Mouse (Mus musculus) lung, embryonic 16.5 days (tissue): ENCODE measurements around the gene Dnaja3. TPM values are rescaled to one million over a fixed set of nuclear protein-coding genes. Genes with fewer than 3 reads are reported as not detected.

Experiments used
- ATAC-seq: fragments of 200-750 bp; cut with Nextera tagmentation; 2 replicates; pipeline ENCODE4 v1.8.0; 2017; ENCODE audit warnings: low read depth, mild to moderate bottlenecking, moderate library complexity
- H3K27ac ChIP-seq: fragments of 300-500 bp; sonication (generic); 2 replicates; pipeline ENCODE4 v1.5.1; 2014; ENCODE audit warnings: mild to moderate bottlenecking, control low read depth, low read length
- H3K27me3 ChIP-seq: fragments of 300-500 bp; sonication (generic); 2 replicates; pipeline ENCODE4 v1.6.1; 2014; ENCODE audit warnings: low read depth, low read length, mixed read lengths; ENCODE audit not compliant: control insufficient read depth, insufficient read depth
- H3K36me3 ChIP-seq: fragments of 300-500 bp; sonication (generic); 2 replicates; pipeline ENCODE4 v1.6.1; 2014; ENCODE audit warnings: low read length; ENCODE audit not compliant: control insufficient read depth, insufficient read depth
- H3K4me1 ChIP-seq: fragments of 300-500 bp; sonication (generic); replicated peaks from 2 replicates; pipeline ENCODE4 v1.6.1; 2014; ENCODE audit warnings: low read length, mixed read lengths; ENCODE audit not compliant: control insufficient read depth, insufficient read depth
- H3K4me2 ChIP-seq: fragments of 300-500 bp; sonication (generic); 2 replicates; pipeline ENCODE4 v1.6.1; 2014; ENCODE audit warnings: low read depth, low read length, control low read depth
- H3K4me3 ChIP-seq: fragments of 300-500 bp; sonication (generic); 2 replicates; pipeline ENCODE4 v1.5.1; 2014; ENCODE audit warnings: mild to moderate bottlenecking, low read length, control low read depth
- H3K9ac ChIP-seq: fragments of 300-500 bp; sonication (generic); 2 replicates; pipeline ENCODE4 v1.6.1; 2014; ENCODE audit warnings: low read length, control low read depth
- H3K9me3 ChIP-seq: fragments of 300-500 bp; sonication (generic); 2 replicates; pipeline ENCODE4 v1.6.1; 2016; ENCODE audit warnings: low read length; ENCODE audit not compliant: control insufficient read depth
- WGBS: fragments of 180-500 bp; shearing (Covaris S2); extraction: QIAGEN DNeasy Blood & Tissue Kit; methylation state at CpG from one replicate; pipeline ENCODE4 v1.1.7; 2014; 5-methylcytosine and 5-hydroxymethylcytosine counted together
- polyA plus RNA-seq: library from polyadenylated mRNA; unstranded; fragments of >200 nt; fragmentation: Nextera tagmentation; extraction: Ambion mirVana; gene quantifications from 2 replicates; pipeline ENCODE4 v1.2.1, GENCODE M21; 2015

Gene Dnaja3
- polyA plus RNA-seq, 1 experiment from 2014 or later = 61.3 TPM

DNA sequence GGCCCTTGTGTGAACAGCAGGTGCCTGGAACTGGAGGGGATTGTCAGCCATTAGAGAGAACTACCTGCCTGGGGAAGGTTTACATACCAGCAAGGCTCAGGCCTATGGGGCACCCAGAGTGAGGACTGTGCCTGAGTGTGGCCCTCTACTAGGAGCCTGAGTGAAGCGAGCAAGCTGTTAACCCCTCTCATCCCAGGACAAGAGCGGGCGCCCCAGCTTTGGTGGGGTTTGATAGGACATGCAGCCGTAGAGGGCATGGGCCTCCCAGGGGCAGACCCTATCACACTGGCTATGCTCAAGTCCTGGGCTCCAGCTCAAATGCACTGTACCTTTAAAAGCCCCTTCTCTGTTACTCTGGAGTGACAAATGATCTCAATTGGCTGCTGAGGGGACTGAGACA lies 7.0 kb downstream of the Dnaja3 start:
- Histone ChIP-seq H3K36me3 (peaks cover 29% of the 10 kb centered on the region), H3K4me1 (peaks cover 61% of the 10 kb centered on the region), H3K4me3 (no peak overlapping the region), H3K27ac (peak overlapping the region; percentile 64), H3K9ac (peak overlapping the region; percentile 17; the same call in 1 of the 2 replicates), H3K4me2 (peak overlapping the region; percentile 3; the same call in 1 of the 2 replicates), H3K27me3 (no peaks in the 10 kb centered on the region), H3K9me3 (no peaks in the 10 kb centered on the region)
- ATAC-seq = no peak
- 55% methylated on average over 4 of the region's 4 CpGs for WGBS

DNA sequence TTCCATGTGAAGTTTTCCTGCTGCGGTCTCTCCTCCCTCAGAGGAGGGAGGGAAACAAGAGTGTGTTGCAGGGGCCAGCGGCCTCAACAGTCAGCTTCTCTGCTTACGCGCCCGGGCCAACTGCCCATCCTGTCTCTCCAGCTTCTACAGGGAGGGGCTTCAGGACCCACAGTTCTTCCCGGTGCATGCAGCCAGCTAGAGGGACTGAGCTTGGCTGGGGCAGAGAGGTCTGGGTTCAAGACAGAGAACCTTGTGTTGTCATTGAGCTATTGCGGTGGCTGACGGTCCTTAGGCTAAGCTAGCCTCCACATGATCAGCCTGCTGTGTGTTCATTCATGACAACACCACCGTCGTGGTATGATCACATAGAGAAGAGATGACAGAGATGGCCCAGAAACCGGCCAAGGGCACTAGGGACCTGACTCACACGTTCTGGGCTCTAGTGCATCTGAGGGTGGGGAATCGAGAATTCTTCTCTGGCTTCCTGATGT lies 7.9 kb downstream of the Dnaja3 start:
- H3K4me2 ChIP-seq = no peak overlapping the region
- ATAC-seq = peak; percentile 46
- peak overlapping the region; percentile 6; the same call in 1 of the 2 replicates for H3K9ac ChIP-seq
- peaks cover 57% of the 10 kb centered on the region for H3K4me1 ChIP-seq
- peak overlapping the region; percentile 64 for H3K27ac ChIP-seq
- peaks cover 36% of the 10 kb centered on the region for H3K36me3 ChIP-seq
- no peak overlapping the region for H3K4me3 ChIP-seq
- H3K9me3 ChIP-seq = no peaks in the 10 kb centered on the region
- 43% methylated on average over 13 of the region's 13 CpGs for WGBS
- H3K27me3 ChIP-seq = no peaks in the 10 kb centered on the region

DNA sequence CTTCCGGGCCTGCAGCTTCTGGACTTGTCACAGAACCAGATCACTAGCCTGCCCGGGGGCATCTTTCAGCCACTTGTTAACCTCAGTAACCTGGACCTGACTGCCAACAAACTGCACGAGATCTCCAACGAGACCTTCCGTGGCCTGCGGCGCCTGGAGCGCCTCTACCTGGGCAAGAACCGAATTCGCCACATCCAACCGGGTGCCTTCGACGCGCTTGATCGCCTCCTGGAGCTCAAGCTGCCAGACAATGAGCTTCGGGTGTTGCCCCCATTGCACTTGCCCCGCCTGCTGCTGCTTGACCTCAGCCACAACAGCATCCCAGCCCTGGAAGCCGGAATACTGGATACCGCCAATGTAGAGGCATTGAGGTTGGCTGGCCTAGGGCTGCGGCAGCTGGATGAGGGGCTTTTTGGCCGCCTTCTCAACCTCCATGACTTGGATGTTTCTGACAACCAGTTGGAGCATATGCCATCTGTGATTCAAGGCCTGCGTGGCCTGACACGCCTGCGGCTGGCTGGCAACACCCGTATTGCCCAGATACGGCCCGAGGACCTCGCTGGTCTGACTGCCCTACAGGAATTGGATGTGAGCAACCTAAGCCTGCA lies 8.7 kb downstream of the Dnaja3 start:
- no peaks in the 10 kb centered on the region for H3K9me3 ChIP-seq
- H3K27ac ChIP-seq = no peak overlapping the region
- no peak for ATAC-seq
- H3K4me3 ChIP-seq = no peak overlapping the region
- no peaks in the 10 kb centered on the region for H3K27me3 ChIP-seq
- peaks cover 49% of the 10 kb centered on the region for H3K4me1 ChIP-seq
- no peak overlapping the region for H3K4me2 ChIP-seq
- peaks cover 36% of the 10 kb centered on the region for H3K36me3 ChIP-seq
- 90% methylated on average over 28 of the region's 28 CpGs for WGBS
- no peak overlapping the region for H3K9ac ChIP-seq

GRCm38 (mm10) chr16:4649211-4649610 lies 9.4 kb downstream of the Dnaja3 start:
- H3K9ac ChIP-seq = no peak overlapping the region
- no peak overlapping the region for H3K4me3 ChIP-seq
- ATAC-seq = no peak
- H3K4me1 ChIP-seq = peaks cover 42% of the 10 kb centered on the region
- no peak overlapping the region for H3K27ac ChIP-seq
- H3K9me3 ChIP-seq = no peaks in the 10 kb centered on the region
- no peaks in the 10 kb centered on the region for H3K27me3 ChIP-seq
- H3K4me2 ChIP-seq = no peak overlapping the region
- peaks cover 36% of the 10 kb centered on the region for H3K36me3 ChIP-seq
- whole genome bisulfite sequencing = 79% methylated on average over 5 of the region's 5 CpGs

GRCm38 (mm10) chr16:4649692-4650091 lies 9.9 kb downstream of the Dnaja3 start:
- Histone ChIP-seq H3K27me3 (no peaks in the 10 kb centered on the region), H3K9me3 (no peaks in the 10 kb centered on the region), H3K36me3 (peaks cover 36% of the 10 kb centered on the region), H3K4me1 (peaks cover 37% of the 10 kb centered on the region), H3K27ac (no peak overlapping the region), H3K4me3 (no peak overlapping the region), H3K4me2 (no peak overlapping the region), H3K9ac (no peak overlapping the region)
- no peak for ATAC-seq
- 85% methylated on average over 11 of the region's 11 CpGs for WGBS

DNA sequence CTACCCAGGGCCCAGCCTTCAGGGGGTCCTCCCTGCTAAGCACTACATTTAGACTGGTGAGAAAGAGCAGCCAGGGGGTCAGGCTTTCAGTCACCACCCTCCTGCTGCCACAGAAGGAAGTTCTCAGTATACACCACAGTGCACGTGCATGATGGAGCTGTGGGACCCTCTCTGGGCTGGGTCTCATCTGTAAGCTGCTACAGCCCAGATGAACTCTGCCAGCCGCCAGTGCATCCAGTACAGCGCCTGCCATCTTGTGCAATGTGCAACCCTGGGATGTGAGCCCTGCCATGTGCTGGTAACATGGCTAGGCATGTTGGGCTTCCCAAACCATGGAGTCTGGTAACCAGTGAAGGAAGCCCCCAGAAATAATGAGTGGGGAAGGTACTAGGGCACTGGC lies 10.4 kb downstream of the Dnaja3 start:
- WGBS = 84% methylated on average over 3 of the region's 3 CpGs
- no peaks in the 10 kb centered on the region for H3K9me3 ChIP-seq
- no peaks in the 10 kb centered on the region for H3K27me3 ChIP-seq
- peaks cover 36% of the 10 kb centered on the region for H3K36me3 ChIP-seq
- no peak for ATAC-seq
- no peak overlapping the region for H3K27ac ChIP-seq
- H3K4me2 ChIP-seq = no peak overlapping the region
- peaks cover 35% of the 10 kb centered on the region for H3K4me1 ChIP-seq
- H3K9ac ChIP-seq = no peak overlapping the region
- H3K4me3 ChIP-seq = no peak overlapping the region

DNA sequence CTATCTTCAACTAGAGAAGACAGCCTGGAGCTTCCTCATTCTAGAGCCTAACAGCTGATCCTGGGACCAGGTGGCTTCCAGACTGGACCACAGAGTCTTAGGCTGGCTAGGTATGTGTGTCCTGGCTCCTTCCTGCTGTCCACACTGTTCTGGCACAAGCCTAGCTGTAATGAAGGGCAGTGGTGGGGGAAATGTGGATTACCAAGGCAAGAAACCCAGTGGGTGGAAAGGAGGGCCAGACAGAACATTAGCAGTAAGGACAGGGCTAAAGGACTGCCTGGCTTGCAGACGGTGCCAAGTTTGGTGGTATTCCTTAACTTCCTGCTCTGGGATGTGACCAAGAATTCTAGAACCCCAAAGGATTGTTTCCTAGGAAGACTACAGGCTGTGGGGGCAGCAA lies 11.3 kb downstream of the Dnaja3 start:
- peaks cover 30% of the 10 kb centered on the region for H3K4me1 ChIP-seq

DNA sequence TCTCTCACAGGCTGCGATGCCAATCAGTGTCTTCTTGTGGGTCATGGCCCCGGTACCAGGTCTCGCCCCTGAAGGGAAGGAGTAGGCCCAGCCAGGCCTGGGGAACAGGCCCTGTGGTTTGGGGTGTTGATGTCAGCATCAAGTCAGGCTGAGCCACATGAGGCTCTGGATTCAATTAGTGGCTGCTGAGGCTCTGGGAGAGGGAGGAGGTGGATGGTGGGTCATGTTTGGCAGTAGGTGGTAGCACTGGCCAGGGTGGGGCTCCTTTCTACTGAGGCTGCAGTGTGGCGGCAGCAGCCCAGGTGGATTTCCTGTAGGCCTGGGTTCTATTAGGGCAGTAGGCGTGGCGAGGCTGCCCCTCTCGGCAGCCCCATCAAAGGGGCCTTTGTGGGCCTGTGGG lies 11.8 kb downstream of the Dnaja3 start:
- H3K36me3 ChIP-seq = peaks cover 33% of the 10 kb centered on the region
- H3K4me3 ChIP-seq = no peak overlapping the region
- WGBS = 75% methylated on average over 7 of the region's 7 CpGs
- H3K4me1 ChIP-seq = peaks cover 30% of the 10 kb centered on the region
- peak overlapping the region; percentile 32; the same call in 1 of the 2 replicates for H3K27ac ChIP-seq
- no peaks in the 10 kb centered on the region for H3K27me3 ChIP-seq
- H3K9ac ChIP-seq = no peak overlapping the region; the same call in 1 of the 2 replicates
- H3K4me2 ChIP-seq = no peak overlapping the region
- no peak for ATAC-seq
- H3K9me3 ChIP-seq = no peaks in the 10 kb centered on the region

More for the DNA sequence above, 11.3 kb downstream of the Dnaja3 start:
- 79% methylated on average over 1 of the region's 1 CpGs for WGBS
- H3K27ac ChIP-seq = peak overlapping the region; percentile 32; the same call in 1 of the 2 replicates
- H3K4me2 ChIP-seq = no peak overlapping the region
- no peak for ATAC-seq
- no peak overlapping the region for H3K4me3 ChIP-seq
- H3K9ac ChIP-seq = no peak overlapping the region; the same call in 1 of the 2 replicates
- peaks cover 33% of the 10 kb centered on the region for H3K36me3 ChIP-seq
- H3K27me3 ChIP-seq = no peaks in the 10 kb centered on the region
- no peaks in the 10 kb centered on the region for H3K9me3 ChIP-seq

DNA sequence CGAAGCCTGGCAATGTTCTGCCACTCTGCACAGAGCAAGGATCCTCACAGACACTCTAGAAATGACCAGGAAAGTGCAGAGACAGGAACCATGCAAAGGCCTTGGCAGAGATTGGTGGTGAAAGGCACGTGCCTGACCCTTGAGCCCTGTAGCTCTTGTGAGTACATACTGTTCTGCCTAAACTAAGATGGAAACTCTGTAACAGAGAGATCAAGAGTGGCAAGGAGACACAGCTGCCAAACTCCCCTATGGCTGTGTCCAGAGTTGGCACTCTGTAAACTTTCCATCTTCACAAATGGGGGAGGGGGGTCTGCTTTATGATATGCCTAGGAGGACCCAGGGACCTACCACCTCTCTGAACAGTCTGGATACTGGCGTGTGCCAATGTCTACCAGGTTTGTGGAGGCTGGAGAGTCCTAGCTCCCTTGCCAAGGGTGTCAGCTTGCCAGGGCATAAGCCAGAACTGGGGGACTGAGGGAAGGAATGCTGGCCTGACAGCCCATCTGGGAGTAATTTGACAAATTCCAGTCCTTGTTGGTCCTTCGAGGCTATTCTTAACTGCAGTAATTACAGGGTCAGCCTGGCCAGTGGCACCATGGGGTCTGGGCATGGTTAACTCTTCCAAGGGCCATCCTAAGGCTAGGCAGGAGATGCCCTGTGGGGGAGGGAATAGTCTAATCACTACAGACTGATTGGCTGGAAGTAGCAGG lies 13.1 kb downstream of the Dnaja3 start:
- Histone ChIP-seq H3K4me1 (peaks cover 17% of the 10 kb centered on the region), H3K9me3 (no peaks in the 10 kb centered on the region), H3K36me3 (peaks cover 33% of the 10 kb centered on the region), H3K4me2 (no peak overlapping the region), H3K4me3 (no peak overlapping the region), H3K27me3 (no peaks in the 10 kb centered on the region), H3K27ac (no peak overlapping the region), H3K9ac (no peak overlapping the region)
- ATAC-seq = no peak
- 60% methylated on average over 4 of the region's 4 CpGs for WGBS
